Mouse (Mus musculus) liver, embryonic 14.5 days (tissue): ENCODE data around the gene Gramd4.

Experiments
- CTCF ChIP-seq: IDR thresholded peaks from 2 replicates; pipeline ENCODE4 v1.5.1; 2016; ENCODE audit warnings: antibody characterized with exemption, low read depth, control low read depth
- EP300 ChIP-seq: IDR thresholded peaks from 2 replicates; pipeline ENCODE4 v1.6.1; 2016; ENCODE audit warnings: antibody characterized with exemption, low read depth

- TF ChIP-seq CTCF (no peak), EP300 (no peak)
Observed at GRCm38 (mm10) chr15:86089991-86090529, 32.6 kb downstream of the Gramd4 start.
